Mouse (Mus musculus) megakaryocyte, embryonic 14.5 days (primary cell): ENCODE measurements around the gene Sdr39u1.

ENCODE experiments used
- FLI1 ChIP-seq: IDR thresholded peaks from 2 replicates; pipeline ENCODE4 v1.6.1; 2012; ENCODE audit warnings: low read length, inconsistent platforms, mixed read lengths
- GATA1 ChIP-seq: IDR thresholded peaks from 3 replicates; pipeline ENCODE4 v1.6.1; 2012; ENCODE audit warnings: mixed read lengths, low read length, inconsistent platforms, borderline replicate concordance

DNA sequence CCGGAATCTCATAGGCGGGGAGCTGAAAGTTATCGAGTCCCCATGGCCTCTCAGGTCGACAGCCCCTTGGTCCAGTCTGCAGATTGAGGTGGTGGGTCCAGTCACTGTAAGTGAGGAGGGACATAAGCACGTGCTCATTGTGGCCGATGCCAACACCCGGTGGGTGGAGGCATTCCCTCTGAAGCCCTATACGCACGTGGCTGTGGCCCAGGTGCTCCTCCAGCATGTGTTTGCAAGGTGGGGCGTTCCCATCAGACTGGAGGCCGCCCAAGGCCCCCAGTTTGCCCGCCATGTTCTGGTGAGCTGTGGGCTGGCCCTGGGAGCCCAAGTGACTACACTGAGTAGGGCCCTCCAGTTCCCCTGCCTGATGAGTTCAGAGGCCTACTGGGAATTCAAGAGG is 28.1 kb downstream of the Sdr39u1 start:
- TF ChIP-seq GATA1 (no peak), FLI1 (no peak)
